Mouse (Mus musculus) cerebellum, adult 2 months (tissue): ENCODE results near the gene Ppfia2. TPM values are rescaled to one million over a fixed set of nuclear protein-coding genes. Genes with fewer than 3 reads are reported as not detected.
A peak's percentile ranks its signal among the peaks of the same experiment; 100 is the strongest.

ENCODE experiments used
- DNase-seq, 2 experiments: peaks; one replicate each; pipeline ENCODE4 v3.0.0; 2021
- H3K27ac ChIP-seq: fragments of 200-500 bp; 2 replicates; pipeline ENCODE4 v1.5.1; 2012; ENCODE audit warnings: low read length, control low read depth, inconsistent platforms; ENCODE audit not compliant: insufficient read depth
- H3K27me3 ChIP-seq: fragments of 200-500 bp; 2 replicates; pipeline ENCODE4 v1.6.1; 2012; ENCODE audit warnings: inconsistent platforms, mild to moderate bottlenecking, low read length, moderate library complexity; ENCODE audit not compliant: control insufficient read depth, insufficient read depth
- H3K4me1 ChIP-seq: fragments of 200-500 bp; 2 replicates; pipeline ENCODE4 v1.6.1; 2011; ENCODE audit warnings: low read length; ENCODE audit not compliant: control insufficient read depth, insufficient read depth
- H3K4me3 ChIP-seq: fragments of 200-500 bp; replicated peaks from 2 replicates; pipeline ENCODE3; 2011; ENCODE audit warnings: mild to moderate bottlenecking, low read depth, low read length, control low read depth; ENCODE audit not compliant: insufficient read depth
- CTCF ChIP-seq: fragments of 200-500 bp; IDR thresholded peaks from 2 replicates; pipeline ENCODE4 v1.5.1; 2011; ENCODE audit warnings: low read depth, mild to moderate bottlenecking, control low read depth, low read length, moderate library complexity, borderline replicate concordance; ENCODE audit not compliant: insufficient read depth
- POLR2A ChIP-seq: fragments of 200-500 bp; IDR thresholded peaks from 2 replicates; pipeline ENCODE4 v1.6.1; 2011; ENCODE audit warnings: low read length, control low read depth, borderline replicate concordance; ENCODE audit not compliant: insufficient read depth
- WGBS: fragments of 180-500 bp; shearing (Covaris S2); methylation state at CpG from one replicate; pipeline ENCODE4 v1.1.7; 2018; 5-methylcytosine and 5-hydroxymethylcytosine counted together
- polyA plus RNA-seq: library from polyadenylated mRNA; depleted of rRNA; stranded (reverse); fragments of >200 nt; gene quantifications from 2 replicates; pipeline ENCODE4 v1.2.3, GENCODE M21; 2012

Ppfia2 gene
- polyA plus RNA-seq, 1 experiment = 24.3 TPM

DNA sequence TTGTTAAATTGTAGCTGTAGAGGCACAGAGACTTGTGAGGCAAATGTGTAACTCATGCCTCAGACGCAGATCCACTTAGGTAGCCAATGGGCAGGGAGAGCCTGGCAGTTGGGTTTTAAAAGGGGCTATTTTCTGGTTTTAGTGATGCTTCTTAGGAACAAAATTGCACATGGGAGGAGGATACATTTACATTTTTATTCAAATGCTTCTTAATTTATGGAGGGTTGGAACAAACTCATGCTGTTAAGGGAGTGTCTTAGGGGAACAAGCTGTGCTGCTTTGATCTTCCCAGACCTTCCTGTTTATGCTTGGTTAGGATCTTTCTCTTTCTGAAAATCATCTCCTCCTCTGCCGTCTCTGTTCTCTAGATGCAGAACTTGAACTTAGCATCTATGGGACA lies 345.3 kb downstream of the Ppfia2 start:
- 46% methylated on average over 2 of the region's 2 CpGs for WGBS
- Histone ChIP-seq H3K27me3 (no peaks in the 10 kb centered on the region), H3K27ac (no peak overlapping the region), H3K4me3 (no peak overlapping the region), H3K4me1 (no peaks in the 10 kb centered on the region)
- DNase-seq = no peak
- TF ChIP-seq CTCF (no peak), POLR2A (no peak)

DNA sequence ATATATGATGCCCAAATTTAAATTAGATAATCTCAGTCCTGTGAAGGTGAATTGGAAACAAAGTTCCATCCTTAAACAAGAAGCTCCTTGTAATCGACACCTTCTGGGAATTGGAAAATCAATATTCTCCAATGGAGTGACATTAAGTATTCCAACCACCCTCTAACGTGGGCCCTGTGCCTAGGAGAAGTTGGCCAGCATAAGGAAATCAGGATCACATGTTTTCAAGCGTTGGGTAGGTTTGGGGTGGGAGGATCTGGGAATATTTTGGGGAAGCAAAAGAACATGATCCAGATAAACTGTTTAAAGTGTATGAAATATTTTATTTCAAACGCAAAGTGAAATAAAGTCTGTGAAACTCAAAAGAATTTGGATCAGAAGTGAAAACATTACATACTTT lies 348.2 kb downstream of the Ppfia2 start:
- H3K27ac ChIP-seq = no peak overlapping the region
- DNase-seq = no peak
- no peaks in the 10 kb centered on the region for H3K4me1 ChIP-seq
- no peaks in the 10 kb centered on the region for H3K27me3 ChIP-seq
- WGBS = 79% methylated on average over 4 of the region's 4 CpGs
- TF ChIP-seq CTCF (no peak), POLR2A (no peak)
- H3K4me3 ChIP-seq = no peak overlapping the region

- no peaks in the 10 kb centered on the region for H3K4me1 ChIP-seq
- H3K4me3 ChIP-seq = no peak overlapping the region
- no peak for DNase-seq
- TF ChIP-seq CTCF = no peak
- TF ChIP-seq POLR2A = no peak
- no peak overlapping the region for H3K27ac ChIP-seq
- 99% methylated on average over 1 of the region's 1 CpGs for WGBS
- H3K27me3 ChIP-seq = no peaks in the 10 kb centered on the region
Measured at GRCm38 (mm10) chr10:106824215-106824614, 354.1 kb downstream of the Ppfia2 start.

DNA sequence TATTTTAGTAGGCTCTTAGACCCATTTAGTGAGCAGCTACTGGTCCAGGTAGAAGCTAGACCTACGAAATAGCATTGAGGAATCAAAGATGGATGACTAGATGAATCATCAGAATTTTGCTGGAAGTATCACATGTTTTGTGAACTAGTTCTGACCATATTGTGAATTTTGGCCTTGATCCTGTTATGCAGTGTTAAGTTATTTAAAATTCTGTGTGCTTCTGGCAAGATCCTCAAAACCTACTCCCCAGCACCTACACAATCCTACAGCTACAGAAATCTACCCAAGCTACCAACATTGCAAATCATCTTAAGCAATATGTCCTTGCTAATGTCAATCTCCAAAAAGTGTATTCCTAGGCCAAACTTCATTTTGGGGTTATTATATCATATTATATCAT lies 368.3 kb downstream of the Ppfia2 start:
- H3K27me3 ChIP-seq = no peaks in the 10 kb centered on the region
- H3K27ac ChIP-seq = no peak overlapping the region
- no peaks in the 10 kb centered on the region for H3K4me1 ChIP-seq
- TF ChIP-seq POLR2A = no peak
- no peak for TF ChIP-seq CTCF
- H3K4me3 ChIP-seq = no peak overlapping the region
- no peak for DNase-seq
- WGBS = 72% methylated on average over 1 of the region's 1 CpGs

GRCm38 (mm10) chr10:106858106-106858505 lies 388.0 kb downstream of the Ppfia2 start:
- 64% methylated on average over 6 of the region's 6 CpGs for WGBS
- H3K27me3 ChIP-seq = no peaks in the 10 kb centered on the region
- no peaks in the 10 kb centered on the region for H3K4me1 ChIP-seq
- no peak overlapping the region for H3K27ac ChIP-seq
- no peak overlapping the region for H3K4me3 ChIP-seq
- TF ChIP-seq CTCF (peak; percentile 29; the same call in 1 of the 2 replicates), POLR2A (no peak)
- DNase-seq = peak in 1 of 2 experiments; percentile 8

- Histone ChIP-seq H3K27me3 (no peaks in the 10 kb centered on the region), H3K4me1 (no peaks in the 10 kb centered on the region), H3K27ac (no peak overlapping the region), H3K4me3 (no peak overlapping the region)
- DNase-seq = no peak
- TF ChIP-seq CTCF = no peak
- no peak for TF ChIP-seq POLR2A
- 91% methylated on average over 4 of the region's 4 CpGs for WGBS
Measured at GRCm38 (mm10) chr10:106870233-106870632, 400.1 kb downstream of the Ppfia2 start.

- Histone ChIP-seq H3K27ac (no peak overlapping the region), H3K4me3 (no peak overlapping the region), H3K27me3 (no peaks in the 10 kb centered on the region), H3K4me1 (no peaks in the 10 kb centered on the region)
- WGBS = 87% methylated on average over 3 of the region's 3 CpGs
- TF ChIP-seq POLR2A (no peak), CTCF (no peak)
- DNase-seq = no peak
Measured at GRCm38 (mm10) chr10:106871847-106872246, 401.7 kb downstream of the Ppfia2 start.

DNA sequence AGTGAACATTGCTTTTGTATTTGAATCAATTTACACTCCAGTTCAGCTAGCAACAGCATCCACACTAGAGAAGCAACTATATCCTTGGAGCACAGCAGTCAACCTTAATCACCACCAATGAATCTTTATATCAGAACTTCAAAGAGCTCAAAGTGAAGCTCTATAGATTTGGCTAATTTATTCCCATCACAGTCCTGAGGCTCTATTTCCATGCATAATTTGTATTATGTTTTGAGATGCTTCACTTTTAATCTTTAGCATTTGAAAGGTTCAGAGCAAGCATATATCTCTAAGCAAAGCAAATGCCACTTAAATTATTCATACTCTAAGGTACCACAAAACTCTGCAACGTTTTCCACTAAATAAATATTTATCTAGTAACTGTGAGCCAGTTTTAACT lies 402.6 kb downstream of the Ppfia2 start:
- Histone ChIP-seq H3K27ac (no peak overlapping the region), H3K4me1 (no peaks in the 10 kb centered on the region), H3K4me3 (no peak overlapping the region), H3K27me3 (no peaks in the 10 kb centered on the region)
- WGBS = 49% methylated on average over 1 of the region's 1 CpGs
- no peak for TF ChIP-seq POLR2A
- TF ChIP-seq CTCF = no peak
- DNase-seq = no peak
